Mouse (Mus musculus): Measurements from ENCODE around the gene Cars.

Gene Cars

DNA sequence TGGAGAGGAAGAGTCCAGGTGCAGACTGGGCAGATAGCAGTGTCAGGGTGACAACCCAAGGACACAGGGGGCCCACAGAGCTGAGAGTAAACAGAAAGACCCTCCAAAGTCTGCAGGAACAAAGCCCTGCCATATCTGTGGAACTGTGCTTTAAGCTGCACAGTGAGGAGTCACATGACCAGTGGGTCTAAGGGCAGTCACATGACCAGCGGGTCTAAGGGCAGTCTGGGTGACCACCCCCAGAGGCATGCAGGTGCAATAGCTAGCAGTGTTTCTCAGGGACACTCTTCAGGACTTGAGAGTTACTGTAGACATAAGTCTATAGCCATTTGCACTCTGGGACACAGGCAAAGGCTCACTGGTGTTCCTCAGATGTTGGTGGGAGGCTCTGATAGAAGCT, 90.3 kb downstream of the Cars start:
- no peak for DNase-seq
